ENCODE assay signal across 10 mouse cellular contexts in genomic region chr4:43419801-43420281, GRCm38 (mm10). TPM values are rescaled to one million over a fixed set of nuclear protein-coding genes. Genes with fewer than 3 reads are reported as not detected.
DNase-seq lines count a peak whose midpoint lies in the region; ATAC-seq lines count a peak whose summit lies in the region.
"Had no signal": no experiment of that assay in that cellular context is flagged by ENCODE, and none has a peak within 500 bp of the region (broad histone marks: within the 10 kb centered on the region; RNA-seq: fewer than 3 reads in every experiment).

No protein-coding gene starts in this region.

- 0 out of 2 replicates have a peak overlapping the region, but pooled peaks have one; percentile 13 for H3K9ac ChIP-seq in limb, embryonic 13.5 days
- H3K9ac ChIP-seq: limb, embryonic 12.5 days had no signal

- H3K36me3 ChIP-seq in limb, embryonic 13.5 days, result peaks cover 77% of the 10 kb centered on the region
- peaks cover 56% of the 10 kb centered on the region for H3K36me3 ChIP-seq in limb, embryonic 10.5 days

- 59% methylated on average over 9 of the region's 9 CpGs for WGBS in limb, embryonic 13.5 days
- 69% methylated on average over 9 of the region's 9 CpGs for WGBS in limb, embryonic 10.5 days

- peak; percentile 36 for DNase-seq in gastrocnemius, adult 18-20 months (ENCODE audit: low spot score)
- DNase-seq in gastrocnemius, postnatal 14 days, result no peak
- DNase-seq in limb, embryonic 10.5 days (ENCODE audit: low spot score), result no peak
- DNase-seq in cerebellum, adult 8-10 months, result no peak

- no peak overlapping the region for H3K4me2 ChIP-seq in limb, embryonic 13.5 days (replicated peaks)
- H3K4me2 ChIP-seq: limb, embryonic 12.5 days had no signal

- intact Hi-C loops in gastrocnemius, postnatal 14 days (cut with DNase I; ENCODE audit: low total_unique reads), result loop anchor here (5.0 to 10.0 kb wide), 3 partner anchors 38 to 365 kb away; partner anchors contain the start of genes Atp8b5, Rusc2 and Unc13b

- H3K27me3 ChIP-seq in limb, embryonic 13.5 days, result peaks cover 32% of the 10 kb centered on the region
- H3K27me3 ChIP-seq in limb, embryonic 10.5 days (ENCODE audit: low read depth, poor library complexity, severe bottlenecking), result peaks cover 39% of the 10 kb centered on the region

- no peak overlapping the region for H3K27ac ChIP-seq in limb, embryonic 13.5 days
- no peak overlapping the region for H3K27ac ChIP-seq in limb, embryonic 10.5 days
- H3K27ac ChIP-seq: limb, embryonic 12.5 days had no signal

- H3K4me3 ChIP-seq in limb, embryonic 13.5 days, result no peak overlapping the region
- no peak overlapping the region for H3K4me3 ChIP-seq in limb, embryonic 10.5 days
- H3K4me3 ChIP-seq: limb, embryonic 12.5 days had no signal

- ATAC-seq in limb, embryonic 13.5 days (ENCODE audit: low FRiP score, low read depth), result no peak
- peak; percentile 31; the same call in 1 of the 2 replicates for ATAC-seq in common myeloid progenitor, adult 5-6 weeks (replicated peaks; ENCODE audit: low read depth, poor library complexity, severe bottlenecking)
- ATAC-seq in megakaryocyte progenitor cell, adult 5-6 weeks (replicated peaks; ENCODE audit: poor library complexity), result peak; percentile 9; the same call in 1 of the 2 replicates
- ATAC-seq in megakaryocyte-erythroid progenitor cell, adult 5-6 weeks (replicated peaks; ENCODE audit: low FRiP score, low TSS enrichment, poor library complexity, severe bottlenecking), result no peak

- H3K9me3 ChIP-seq in limb, embryonic 13.5 days, result no peaks in the 10 kb centered on the region
- H3K9me3 ChIP-seq in limb, embryonic 10.5 days (replicated peaks), result no peaks in the 10 kb centered on the region
- H3K9me3 ChIP-seq: limb, embryonic 12.5 days had no signal

- 0 out of 2 replicates have a peak, but pooled peaks cover 12% of the 10 kb centered on the region for H3K4me1 ChIP-seq in limb, embryonic 13.5 days
- peaks cover 10% of the 10 kb centered on the region; the same call in 1 of the 2 replicates for H3K4me1 ChIP-seq in limb, embryonic 10.5 days

RNA-seq across cellular contexts. Expression of gene Fam166b, which starts 9.1 kb away (rescaled TPM):
- total RNA-seq in gastrocnemius, adult 18-20 months (2021), result not detected
- total RNA-seq in gastrocnemius, postnatal 14 days (2021), result not detected
- polyA plus RNA-seq in limb, embryonic 13.5 days (2015; fragmentation: Nextera tagmentation; extraction: Ambion mirVana), result not detected in 2 replicates
- 0.18 TPM in 1 of 2 replicates, not detected in the other for polyA plus RNA-seq in limb, embryonic 10.5 days (2016; fragmentation: Nextera tagmentation; extraction: Ambion mirVana)
- not detected in 2 replicates for total RNA-seq in common myeloid progenitor, adult 5-6 weeks (2017)
- total RNA-seq in megakaryocyte progenitor cell, adult 5-6 weeks (2015), result not detected in 2 replicates
- not detected in 2 replicates for total RNA-seq in megakaryocyte progenitor cell, adult 5-6 weeks (2017)
- not detected in 2 replicates for total RNA-seq in megakaryocyte-erythroid progenitor cell, adult 5-6 weeks (2014; fragmentation: Nextera tagmentation)
- not detected in 2 replicates for total RNA-seq in megakaryocyte-erythroid progenitor cell, adult 5-6 weeks (2017)
- polyA plus RNA-seq: inflammation-experienced regulatory T-cells, adult 6 months; limb, embryonic 12.5 days had no signal

RNA-seq across cellular contexts. Expression of gene Tesk1, which starts 21.9 kb away (rescaled TPM):
- total RNA-seq in gastrocnemius, adult 18-20 months (2021), result 10 to 100 TPM; 56.2 to 60.8 TPM
- total RNA-seq in gastrocnemius, postnatal 14 days (2021), result 10 to 100 TPM; 25.2 to 28.0 TPM
- polyA plus RNA-seq in limb, embryonic 13.5 days (2015; fragmentation: Nextera tagmentation; extraction: Ambion mirVana), result 7.7 and 10.3 TPM in 2 replicates
- 7.5 and 9.7 TPM in 2 replicates for polyA plus RNA-seq in limb, embryonic 10.5 days (2016; fragmentation: Nextera tagmentation; extraction: Ambion mirVana)
- 4.8 and 8.2 TPM in 2 replicates for total RNA-seq in common myeloid progenitor, adult 5-6 weeks (2017)
- 5.2 and 6.3 TPM in 2 replicates for total RNA-seq in megakaryocyte progenitor cell, adult 5-6 weeks (2015)
- 5.7 and 5.9 TPM in 2 replicates for total RNA-seq in megakaryocyte progenitor cell, adult 5-6 weeks (2017)
- total RNA-seq in megakaryocyte-erythroid progenitor cell, adult 5-6 weeks (2014; fragmentation: Nextera tagmentation), result 11.7 and 15.6 TPM in 2 replicates
- 4.3 and 4.8 TPM in 2 replicates for total RNA-seq in megakaryocyte-erythroid progenitor cell, adult 5-6 weeks (2017)

RNA-seq across cellular contexts. Expression of gene Cd72, which starts 34.6 kb away (rescaled TPM):
- under 1 TPM in 1 of 2 experiments, not detected in 1; 0.21 TPM for total RNA-seq in gastrocnemius, adult 18-20 months (2021)
- not detected for total RNA-seq in gastrocnemius, postnatal 14 days (2021)
- polyA plus RNA-seq in limb, embryonic 13.5 days (2015; fragmentation: Nextera tagmentation; extraction: Ambion mirVana), result 3.0 and 4.2 TPM in 2 replicates
- polyA plus RNA-seq in limb, embryonic 10.5 days (2016; fragmentation: Nextera tagmentation; extraction: Ambion mirVana), result 2.0 and 2.3 TPM in 2 replicates
- 20.8 and 33.3 TPM in 2 replicates for total RNA-seq in common myeloid progenitor, adult 5-6 weeks (2017)
- 2.2 and 6.3 TPM in 2 replicates for total RNA-seq in megakaryocyte progenitor cell, adult 5-6 weeks (2015)
- 8.2 and 8.7 TPM in 2 replicates for total RNA-seq in megakaryocyte progenitor cell, adult 5-6 weeks (2017)
- total RNA-seq in megakaryocyte-erythroid progenitor cell, adult 5-6 weeks (2014; fragmentation: Nextera tagmentation), result 1.5 and 9.6 TPM in 2 replicates
- 2.9 and 11.9 TPM in 2 replicates for total RNA-seq in megakaryocyte-erythroid progenitor cell, adult 5-6 weeks (2017)

RNA-seq across cellular contexts. Expression of gene Rusc2, which starts 38.1 kb away (rescaled TPM):
- 10 to 100 TPM; 28.5 to 36.3 TPM for total RNA-seq in gastrocnemius, adult 18-20 months (2021)
- total RNA-seq in gastrocnemius, postnatal 14 days (2021), result 10 to 100 TPM; 19.6 to 20.6 TPM
- polyA plus RNA-seq in limb, embryonic 13.5 days (2015; fragmentation: Nextera tagmentation; extraction: Ambion mirVana), result 13.1 and 14.7 TPM in 2 replicates
- 3.4 and 5.8 TPM in 2 replicates for polyA plus RNA-seq in limb, embryonic 10.5 days (2016; fragmentation: Nextera tagmentation; extraction: Ambion mirVana)
- total RNA-seq in common myeloid progenitor, adult 5-6 weeks (2017), result 0.97 and 1.3 TPM in 2 replicates
- total RNA-seq in megakaryocyte progenitor cell, adult 5-6 weeks (2015), result 0.32 and 0.44 TPM in 2 replicates
- total RNA-seq in megakaryocyte progenitor cell, adult 5-6 weeks (2017), result 0.61 and 0.71 TPM in 2 replicates
- 1.8 and 7.6 TPM in 2 replicates for total RNA-seq in megakaryocyte-erythroid progenitor cell, adult 5-6 weeks (2014; fragmentation: Nextera tagmentation)
- 0.19 and 1.5 TPM in 2 replicates for total RNA-seq in megakaryocyte-erythroid progenitor cell, adult 5-6 weeks (2017)
- polyA plus RNA-seq: inflammation-experienced regulatory T-cells, adult 6 months had no signal

Comparison
In these comparisons a context has a peak if more than half of its experiments do, and no peak if none do; other contexts are left out.
1. ATAC-seq: peak in common myeloid progenitor, adult 5-6 weeks (single experiment) and megakaryocyte progenitor cell, adult 5-6 weeks (single experiment); none in limb, embryonic 13.5 days (single experiment) and megakaryocyte-erythroid progenitor cell, adult 5-6 weeks (single experiment).